Mouse (Mus musculus): ENCODE results near the gene Ipo9.
"Not testable (repeated sequence)": the region's sequence is repeated elsewhere in the genome, so short reads cannot be mapped to it uniquely, and the experiment has no call there.

Gene Ipo9

GRCm38 (mm10) chr1:135427390-135427789 lies 2.9 kb downstream of the Ipo9 start:
- DNase-seq (ENCODE audit: low spot score in 2 of 2), result no peak

- DNase-seq (ENCODE audit: low spot score in 2 of 2), result no peak
Measured at GRCm38 (mm10) chr1:135426645-135427044, 3.7 kb downstream of the Ipo9 start.

GRCm38 (mm10) chr1:135422772-135423171 lies 7.5 kb downstream of the Ipo9 start:
- DNase-seq (ENCODE audit: low spot score in 2 of 2), result no peak

GRCm38 (mm10) chr1:135413996-135414395 lies 16.3 kb downstream of the Ipo9 start:
- no peak for DNase-seq (ENCODE audit: low spot score in 2 of 2)

- no peak for DNase-seq (ENCODE audit: low spot score in 2 of 2)
Measured at GRCm38 (mm10) chr1:135412130-135412529, 18.2 kb downstream of the Ipo9 start.

GRCm38 (mm10) chr1:135410967-135411366 lies 19.3 kb downstream of the Ipo9 start:
- no peak for DNase-seq (ENCODE audit: low spot score in 2 of 2)

DNA sequence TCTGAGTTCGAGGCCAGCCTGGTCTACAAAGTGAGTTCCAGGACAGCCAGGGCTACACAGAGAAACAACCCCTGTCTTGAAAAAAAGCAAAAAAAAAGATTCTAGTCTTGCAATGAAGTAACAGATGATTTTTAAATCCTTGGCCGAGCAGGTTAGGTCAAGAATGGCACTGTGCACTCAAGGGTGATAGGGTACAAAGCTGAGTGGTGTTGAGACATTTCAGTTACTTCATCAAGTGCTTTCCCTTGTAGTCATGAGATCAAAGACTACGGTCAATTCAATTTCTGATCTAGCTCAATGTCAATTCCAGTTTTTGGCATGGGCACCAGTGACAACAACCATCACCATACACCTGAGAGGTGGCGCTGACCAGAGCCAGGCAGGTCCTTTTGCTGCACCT lies 21.3 kb downstream of the Ipo9 start:
- no peak for DNase-seq (ENCODE audit: low spot score in 2 of 2)

- no peak for DNase-seq (ENCODE audit: low spot score in 2 of 2)
Measured at GRCm38 (mm10) chr1:135405356-135405755, 24.9 kb downstream of the Ipo9 start.

GRCm38 (mm10) chr1:135401452-135402110 lies 28.7 kb downstream of the Ipo9 start:
- no peak for DNase-seq (ENCODE audit: low spot score in 2 of 2)

DNA sequence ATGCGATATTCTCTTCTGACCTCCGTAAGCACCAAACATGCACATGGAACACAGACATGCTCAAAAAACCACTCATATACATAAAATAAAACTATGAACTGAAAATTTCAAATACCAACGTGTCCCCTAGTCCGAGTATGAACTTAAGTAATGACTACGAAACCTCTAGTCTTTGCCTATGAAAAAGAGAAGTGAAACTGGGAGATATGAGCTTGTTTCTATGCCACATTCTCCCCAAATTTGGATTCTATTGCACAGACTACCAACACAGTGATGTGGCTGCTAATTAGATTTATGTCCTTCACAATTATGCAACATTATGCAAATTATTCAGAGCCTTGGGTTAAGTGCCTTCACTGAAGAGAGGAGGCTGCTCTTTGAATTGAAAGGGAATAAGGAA lies 30.8 kb downstream of the Ipo9 start:
- no peak for DNase-seq (ENCODE audit: low spot score in 2 of 2)

- DNase-seq (ENCODE audit: low spot score in 2 of 2), result no peak
Measured at GRCm38 (mm10) chr1:135385161-135385560, 45.1 kb downstream of the Ipo9 start.

DNA sequence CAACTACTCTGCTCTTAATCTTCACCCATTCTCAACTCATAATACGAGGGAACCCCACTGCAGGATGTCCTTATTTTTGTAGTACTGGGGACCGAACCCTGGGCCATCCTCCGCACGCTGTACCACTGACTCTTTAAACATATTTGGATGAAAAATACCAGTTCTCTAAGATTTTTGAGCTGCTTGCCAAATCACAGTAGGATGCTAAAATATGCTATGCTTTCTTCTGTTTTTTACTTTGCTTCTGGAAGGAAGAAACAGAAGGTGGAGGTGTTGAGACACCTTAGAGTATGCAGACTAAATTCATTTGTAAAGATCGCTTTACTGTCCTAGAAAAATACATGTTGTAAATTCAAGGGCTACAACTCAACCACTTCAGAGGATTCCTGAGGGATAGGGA lies 46.1 kb downstream of the Ipo9 start:
- DNase-seq (ENCODE audit: low spot score in 2 of 2), result no peak

GRCm38 (mm10) chr1:135381560-135381959 lies 48.7 kb downstream of the Ipo9 start:
- DNase-seq (ENCODE audit: low spot score in 2 of 2), result not testable (repeated sequence)

- DNase-seq (ENCODE audit: low spot score in 2 of 2), result no peak
Measured at GRCm38 (mm10) chr1:135380071-135380991, 50.0 kb downstream of the Ipo9 start.

GRCm38 (mm10) chr1:135379048-135379447 lies 51.3 kb downstream of the Ipo9 start:
- no peak for DNase-seq (ENCODE audit: low spot score in 2 of 2)

DNA sequence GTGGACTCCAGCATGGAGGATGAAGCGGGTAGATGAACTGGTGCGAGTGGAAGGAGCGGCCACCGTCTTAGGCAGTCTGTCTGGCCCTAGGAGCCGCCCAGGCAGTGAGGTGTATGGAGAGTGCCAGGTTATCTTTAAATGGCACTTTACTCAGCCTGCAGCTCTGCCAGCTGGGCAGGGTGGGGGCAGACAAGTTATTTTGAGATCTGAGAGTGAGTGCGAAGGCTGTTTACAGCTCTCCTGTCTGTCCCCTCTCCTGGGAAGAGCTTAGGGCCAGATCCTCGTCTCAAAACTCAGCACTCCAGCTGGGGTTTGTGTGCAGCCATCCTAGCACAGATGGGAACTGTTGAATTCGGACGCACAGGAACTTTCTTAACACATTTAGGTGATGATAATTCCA lies 51.7 kb downstream of the Ipo9 start:
- DNase-seq (ENCODE audit: low spot score in 2 of 2), result no peak

GRCm38 (mm10) chr1:135374868-135375581 lies 55.3 kb downstream of the Ipo9 start, which contains the start of gene Shisa4:
Shisa4 (minus strand) TSS chr1:135375237.
- DNase-seq (ENCODE audit: low spot score in 2 of 2), result no peak

- no peak for DNase-seq (ENCODE audit: low spot score in 2 of 2)
Measured at GRCm38 (mm10) chr1:135374175-135374867, 56.0 kb downstream of the Ipo9 start.

DNA sequence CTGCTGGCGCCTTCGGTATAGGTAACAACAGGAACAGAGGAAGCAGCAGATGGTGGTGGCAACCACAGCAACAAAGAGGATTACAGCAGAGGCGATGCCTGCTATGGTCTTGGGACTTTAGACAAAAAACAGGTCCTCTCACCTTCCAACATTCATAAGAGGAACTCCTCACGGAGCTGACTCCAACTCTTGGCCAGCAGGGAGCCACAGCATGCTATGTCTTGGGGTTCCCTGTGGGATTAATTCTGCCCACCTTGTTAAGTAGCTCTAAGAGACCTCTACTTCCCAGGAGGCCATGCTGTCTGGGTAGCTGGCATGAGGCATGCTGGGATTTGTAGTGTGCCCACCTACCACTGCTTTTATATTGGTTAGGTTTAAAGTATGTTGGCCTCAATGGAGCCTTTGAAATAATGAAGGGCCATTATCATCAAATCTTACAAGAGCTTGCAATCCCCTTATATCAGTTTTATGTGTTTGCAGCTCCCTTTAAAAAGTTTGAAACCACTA lies 57.1 kb downstream of the Ipo9 start:
- no peak for DNase-seq (ENCODE audit: low spot score in 2 of 2)

DNA sequence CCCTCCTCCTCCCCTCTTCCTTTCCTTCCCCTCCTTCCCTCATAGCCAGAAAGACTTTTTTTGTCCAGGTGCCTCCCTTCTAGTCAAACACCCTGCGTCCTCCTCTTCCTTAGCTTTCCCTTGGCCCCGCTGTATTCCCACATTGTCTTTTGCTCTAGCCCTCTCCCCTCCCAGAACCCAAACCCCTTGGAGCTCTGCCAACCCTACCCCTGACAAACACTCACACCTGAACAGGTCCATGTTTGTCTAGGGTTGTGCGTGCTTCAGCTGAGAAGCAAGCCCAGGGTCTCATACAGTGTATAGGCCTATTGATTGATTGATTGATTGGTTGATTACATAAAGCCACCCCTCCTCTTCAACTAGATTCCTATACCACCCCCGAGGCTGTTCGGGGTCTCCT lies 60.9 kb downstream of the Ipo9 start:
- no peak for DNase-seq (ENCODE audit: low spot score in 2 of 2)

DNA sequence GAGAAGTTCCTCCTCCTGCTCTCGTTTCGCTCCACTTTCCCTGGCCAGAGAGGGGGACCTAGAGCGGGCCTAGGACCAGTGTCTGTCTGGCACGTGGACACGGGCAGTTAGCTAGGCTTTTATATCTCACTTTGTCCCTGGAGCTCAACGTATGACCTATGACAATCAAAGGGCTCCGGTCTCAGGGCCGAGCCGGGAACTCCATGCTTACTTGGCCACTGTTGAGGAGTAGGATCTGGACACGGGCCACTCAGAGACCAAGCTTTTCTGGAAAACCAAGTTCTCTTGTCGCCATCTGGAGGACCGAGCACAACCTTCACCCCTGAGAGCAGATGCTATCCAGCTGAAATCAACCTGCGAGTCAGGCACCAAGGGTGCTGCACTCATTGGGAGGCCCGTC lies 61.3 kb downstream of the Ipo9 start:
- no peak for DNase-seq (ENCODE audit: low spot score in 2 of 2)

DNA sequence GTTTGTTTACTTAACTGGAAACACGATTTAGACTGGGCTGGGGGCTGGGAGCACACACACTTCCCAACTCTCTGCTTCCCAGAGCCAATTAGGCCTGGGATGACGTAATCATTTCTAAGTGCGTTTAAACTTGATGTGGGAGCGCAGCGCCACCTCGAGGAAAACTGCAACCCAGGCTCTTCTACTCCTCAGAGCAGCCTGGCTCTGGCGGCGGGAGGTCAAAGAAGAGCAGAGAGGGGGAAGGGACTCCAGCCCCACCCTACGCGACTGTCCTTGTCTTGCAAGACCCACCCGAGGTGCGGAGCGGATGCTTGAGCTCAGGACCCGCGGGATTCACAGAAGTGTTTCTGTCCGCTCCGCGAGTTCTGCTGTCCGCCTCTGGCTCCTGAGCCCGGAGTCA lies 62.1 kb downstream of the Ipo9 start:
- peak; percentile 53 to 78 for DNase-seq (ENCODE audit: low spot score in 2 of 2)
